Mouse (Mus musculus): Measurements from ENCODE around the gene Ctnnd1. TPM values are rescaled to one million over a fixed set of nuclear protein-coding genes. Genes with fewer than 3 reads are reported as not detected.

Ctnnd1 gene
- polyA plus RNA-seq, 1 experiment: 24.3 TPM

GRCm38 (mm10) chr2:84662866-84663265 is 12.3 kb upstream of the Ctnnd1 start:
- TF ChIP-seq POLR2A (IDR thresholded peaks at IDR 0.05; ENCODE audit: control insufficient read depth, low read depth, low read length) (no peak), CTCF (IDR thresholded peaks at IDR 0.05; ENCODE audit: control insufficient read depth, insufficient read depth, insufficient replicate concordance, low read depth, low read length) (no peak)
- H3K4me1 ChIP-seq (ENCODE audit: control insufficient read depth, insufficient read depth, low read length): peaks cover 7% of the 10 kb centered on the region
- H3K36me3 ChIP-seq (ENCODE audit: control insufficient read depth, insufficient read depth, low read length): no peaks in the 10 kb centered on the region
- H3K27ac ChIP-seq (ENCODE audit: control insufficient read depth, insufficient read depth, low read depth, low read length): no peak overlapping the region
- no peak overlapping the region for H3K4me3 ChIP-seq (ENCODE audit: control insufficient read depth, low read depth, low read length)
- no peaks in the 10 kb centered on the region for H3K27me3 ChIP-seq (ENCODE audit: control insufficient read depth, insufficient read depth, low read length)

DNA sequence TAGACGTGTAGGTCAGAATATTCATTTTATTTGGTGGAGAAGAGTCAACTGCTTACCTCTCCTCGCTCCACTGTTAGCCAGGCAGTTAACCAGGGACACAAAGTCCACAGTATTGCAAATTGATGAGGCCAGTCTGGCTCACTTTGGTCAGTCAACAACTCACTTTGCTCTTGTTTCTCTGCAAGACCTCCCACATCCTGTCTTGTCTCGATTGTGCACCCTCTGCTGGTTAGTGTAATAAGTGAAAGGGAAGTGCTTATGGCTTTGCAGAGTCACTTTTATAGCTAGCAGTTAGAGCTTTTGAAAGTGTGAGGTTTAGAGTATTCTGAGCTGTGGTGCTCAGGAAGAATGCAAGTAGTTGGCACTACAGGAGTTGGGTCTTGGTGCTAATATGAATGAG is 9.7 kb upstream of the Ctnnd1 start:
- Histone ChIP-seq H3K4me3 (ENCODE audit: control insufficient read depth, low read depth, low read length) (no peak overlapping the region), H3K36me3 (ENCODE audit: control insufficient read depth, insufficient read depth, low read length) (no peaks in the 10 kb centered on the region), H3K27me3 (ENCODE audit: control insufficient read depth, insufficient read depth, low read length) (no peaks in the 10 kb centered on the region), H3K27ac (ENCODE audit: control insufficient read depth, insufficient read depth, low read depth, low read length) (no peak overlapping the region), H3K4me1 (ENCODE audit: control insufficient read depth, insufficient read depth, low read length) (peaks cover 8% of the 10 kb centered on the region)
- TF ChIP-seq POLR2A (IDR thresholded peaks at IDR 0.05; ENCODE audit: control insufficient read depth, low read depth, low read length) (no peak), CTCF (IDR thresholded peaks at IDR 0.05; ENCODE audit: control insufficient read depth, insufficient read depth, insufficient replicate concordance, low read depth, low read length) (no peak)

DNA sequence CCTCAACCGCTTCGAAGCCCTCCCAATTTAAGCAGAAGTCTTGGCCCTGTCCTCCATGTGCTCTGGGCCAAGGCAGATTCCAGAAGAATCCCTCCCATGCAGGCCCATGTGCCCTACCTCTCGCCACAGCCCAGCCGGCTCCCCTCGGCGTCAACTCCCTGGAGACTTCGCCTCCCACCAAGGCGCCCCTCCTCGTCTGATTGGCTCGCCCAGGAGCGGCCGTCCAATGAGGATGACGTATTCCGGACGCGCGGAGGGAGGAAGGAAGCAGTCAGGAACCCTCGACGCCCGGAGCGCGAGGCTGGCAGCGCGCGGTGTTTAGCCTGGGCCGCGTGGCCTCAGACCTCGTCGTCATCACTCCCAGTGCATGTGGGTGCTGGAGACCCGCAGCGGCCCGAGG is 8.2 kb upstream of the Ctnnd1 start, which contains the start of gene Btbd18:
Gene Btbd18 (plus strand): TSS at position 274 of the 400 bp plus-strand sequence.
- H3K4me1 ChIP-seq (ENCODE audit: control insufficient read depth, insufficient read depth, low read length): peaks cover 8% of the 10 kb centered on the region
- no peaks in the 10 kb centered on the region for H3K27me3 ChIP-seq (ENCODE audit: control insufficient read depth, insufficient read depth, low read length)
- TF ChIP-seq CTCF (IDR thresholded peaks at IDR 0.05; ENCODE audit: control insufficient read depth, insufficient read depth, insufficient replicate concordance, low read depth, low read length) (no peak), POLR2A (IDR thresholded peaks at IDR 0.05; ENCODE audit: control insufficient read depth, low read depth, low read length) (peak; percentile 86)
- H3K36me3 ChIP-seq (ENCODE audit: control insufficient read depth, insufficient read depth, low read length): no peaks in the 10 kb centered on the region
- peak within 1 kb of the TSS; percentile 93 for H3K27ac ChIP-seq (ENCODE audit: control insufficient read depth, insufficient read depth, low read depth, low read length)
- peak within 1 kb of the TSS; percentile 95 for H3K4me3 ChIP-seq (ENCODE audit: control insufficient read depth, low read depth, low read length)

DNA sequence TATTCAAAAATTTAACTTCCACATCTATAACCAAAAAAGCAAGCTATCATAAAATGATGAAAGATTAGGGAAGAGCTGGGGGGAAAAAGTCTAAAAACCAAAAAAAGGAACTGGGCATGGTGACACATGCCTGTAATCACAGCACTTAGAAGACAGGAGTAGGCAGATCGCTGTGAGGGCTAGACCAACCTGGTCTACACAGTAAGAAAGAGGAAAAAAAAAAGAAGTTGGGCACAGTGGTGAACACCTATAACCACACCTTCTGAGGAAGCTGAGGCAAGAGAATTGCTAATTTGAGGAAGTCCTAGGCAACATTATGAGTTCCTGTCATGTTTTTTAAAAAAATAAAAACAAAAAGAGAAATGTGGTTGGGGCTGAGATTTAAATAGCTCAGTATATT is 5.3 kb upstream of the Ctnnd1 start:
- no peak for TF ChIP-seq CTCF (IDR thresholded peaks at IDR 0.05; ENCODE audit: control insufficient read depth, insufficient read depth, insufficient replicate concordance, low read depth, low read length)
- TF ChIP-seq POLR2A (IDR thresholded peaks at IDR 0.05; ENCODE audit: control insufficient read depth, low read depth, low read length): no peak
- H3K4me1 ChIP-seq (ENCODE audit: control insufficient read depth, insufficient read depth, low read length): peaks cover 8% of the 10 kb centered on the region
- no peaks in the 10 kb centered on the region for H3K36me3 ChIP-seq (ENCODE audit: control insufficient read depth, insufficient read depth, low read length)
- H3K4me3 ChIP-seq (ENCODE audit: control insufficient read depth, low read depth, low read length): no peak overlapping the region
- H3K27me3 ChIP-seq (ENCODE audit: control insufficient read depth, insufficient read depth, low read length): no peaks in the 10 kb centered on the region
- no peak overlapping the region for H3K27ac ChIP-seq (ENCODE audit: control insufficient read depth, insufficient read depth, low read depth, low read length)

- no peak overlapping the region for H3K4me3 ChIP-seq (ENCODE audit: control insufficient read depth, low read depth, low read length)
Observed at GRCm38 (mm10) chr2:84653354-84653753, 2.8 kb upstream of the Ctnnd1 start.

GRCm38 (mm10) chr2:84649674-84650073 is 891 bp downstream of the Ctnnd1 start:
- no peak for TF ChIP-seq POLR2A (IDR thresholded peaks at IDR 0.05; ENCODE audit: control insufficient read depth, low read depth, low read length)
- no peak for TF ChIP-seq CTCF (IDR thresholded peaks at IDR 0.05; ENCODE audit: control insufficient read depth, insufficient read depth, insufficient replicate concordance, low read depth, low read length)
- no peaks in the 10 kb centered on the region for H3K36me3 ChIP-seq (ENCODE audit: control insufficient read depth, insufficient read depth, low read length)
- no peaks in the 10 kb centered on the region for H3K27me3 ChIP-seq (ENCODE audit: control insufficient read depth, insufficient read depth, low read length)
- peak overlapping the region; percentile 77 for H3K27ac ChIP-seq (ENCODE audit: control insufficient read depth, insufficient read depth, low read depth, low read length)
- peak overlapping the region; percentile 69 for H3K4me3 ChIP-seq (ENCODE audit: control insufficient read depth, low read depth, low read length)
- H3K4me1 ChIP-seq (ENCODE audit: control insufficient read depth, insufficient read depth, low read length): peaks cover 6% of the 10 kb centered on the region

More at GRCm38 (mm10) chr2:84653354-84653753, 2.8 kb upstream of the Ctnnd1 start:
- H3K27me3 ChIP-seq (ENCODE audit: control insufficient read depth, insufficient read depth, low read length): no peaks in the 10 kb centered on the region
- peaks cover 10% of the 10 kb centered on the region for H3K4me1 ChIP-seq (ENCODE audit: control insufficient read depth, insufficient read depth, low read length)
- no peak for TF ChIP-seq CTCF (IDR thresholded peaks at IDR 0.05; ENCODE audit: control insufficient read depth, insufficient read depth, insufficient replicate concordance, low read depth, low read length)
- TF ChIP-seq POLR2A (IDR thresholded peaks at IDR 0.05; ENCODE audit: control insufficient read depth, low read depth, low read length): no peak
- no peak overlapping the region for H3K27ac ChIP-seq (ENCODE audit: control insufficient read depth, insufficient read depth, low read depth, low read length)
- H3K36me3 ChIP-seq (ENCODE audit: control insufficient read depth, insufficient read depth, low read length): no peaks in the 10 kb centered on the region

DNA sequence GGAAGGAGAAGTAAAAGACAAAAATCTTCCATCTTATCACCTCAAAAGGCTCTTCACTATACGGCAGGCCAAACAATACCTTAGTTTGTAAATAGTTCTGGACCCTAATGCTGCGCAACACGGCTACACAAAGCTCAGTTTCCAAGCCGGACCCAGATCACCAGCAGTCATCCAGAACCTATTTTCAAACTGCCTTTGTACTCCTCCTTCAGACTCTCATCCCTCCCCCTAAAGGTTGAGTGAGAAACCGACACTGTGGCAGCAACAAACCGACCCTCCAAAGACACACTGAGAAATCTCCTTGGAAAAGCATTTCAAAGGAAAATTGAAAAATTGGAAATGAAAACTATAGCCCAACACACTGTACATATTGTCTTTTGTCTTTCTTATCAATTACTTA is 2.2 kb downstream of the Ctnnd1 start:
- TF ChIP-seq CTCF (IDR thresholded peaks at IDR 0.05; ENCODE audit: control insufficient read depth, insufficient read depth, insufficient replicate concordance, low read depth, low read length): no peak
- no peak for TF ChIP-seq POLR2A (IDR thresholded peaks at IDR 0.05; ENCODE audit: control insufficient read depth, low read depth, low read length)
- H3K27ac ChIP-seq (ENCODE audit: control insufficient read depth, insufficient read depth, low read depth, low read length): no peak overlapping the region
- peaks cover 8% of the 10 kb centered on the region for H3K4me1 ChIP-seq (ENCODE audit: control insufficient read depth, insufficient read depth, low read length)
- H3K36me3 ChIP-seq (ENCODE audit: control insufficient read depth, insufficient read depth, low read length): no peaks in the 10 kb centered on the region
- no peak overlapping the region for H3K4me3 ChIP-seq (ENCODE audit: control insufficient read depth, low read depth, low read length)
- H3K27me3 ChIP-seq (ENCODE audit: control insufficient read depth, insufficient read depth, low read length): no peaks in the 10 kb centered on the region

Measured in testis, adult 2 months (tissue).